Mouse (Mus musculus): ENCODE data around the gene Cd38. TPM values are rescaled to one million over a fixed set of nuclear protein-coding genes. Genes with fewer than 3 reads are reported as not detected.

The Cd38 gene
- total RNA-seq (2014; fragmentation: Nextera tagmentation): not detected in 2 replicates
- total RNA-seq (2017): 0.26 TPM in 1 of 2 replicates, not detected in the other

GRCm38 (mm10) chr5:43868253-43868652 is at the start of gene Cd38:
TSS of gene Cd38 (plus strand) at chr5:43868553.
- ATAC-seq (replicated peaks; ENCODE audit: poor library complexity, severe bottlenecking): no peak

GRCm38 (mm10) chr5:43818695-43819094 is 49.7 kb upstream of the Cd38 start, which contains the start of gene Bst1:
TSS of gene Bst1 (plus strand) at chr5:43818885.
- peak; percentile 96 for ATAC-seq (replicated peaks; ENCODE audit: poor library complexity, severe bottlenecking)

GRCm38 (mm10) chr5:43820785-43821184 is 47.6 kb upstream of the Cd38 start:
- no peak for ATAC-seq (replicated peaks; ENCODE audit: poor library complexity, severe bottlenecking)

GRCm38 (mm10) chr5:43821538-43821937 is 46.8 kb upstream of the Cd38 start, which contains the start of gene Fbxl5:
TSS of gene Fbxl5 (minus strand) at chr5:43821638.
- ATAC-seq (replicated peaks; ENCODE audit: poor library complexity, severe bottlenecking): no peak

- ATAC-seq (replicated peaks; ENCODE audit: poor library complexity, severe bottlenecking): no peak
These were observed 46.2 kb upstream of the Cd38 start for GRCm38 (mm10) chr5:43822199-43822598.

- no peak for ATAC-seq (replicated peaks; ENCODE audit: poor library complexity, severe bottlenecking)
These were observed 45.5 kb upstream of the Cd38 start for GRCm38 (mm10) chr5:43822824-43823223.

GRCm38 (mm10) chr5:43824580-43824979 is 43.8 kb upstream of the Cd38 start:
- peak; percentile 69 for ATAC-seq (replicated peaks; ENCODE audit: poor library complexity, severe bottlenecking)

GRCm38 (mm10) chr5:43826883-43827282 is 41.5 kb upstream of the Cd38 start:
- peak; percentile 93 for ATAC-seq (replicated peaks; ENCODE audit: poor library complexity, severe bottlenecking)

- peak; percentile 10; the same call in 1 of the 2 replicates for ATAC-seq (replicated peaks; ENCODE audit: poor library complexity, severe bottlenecking)
These were observed 41.0 kb upstream of the Cd38 start for GRCm38 (mm10) chr5:43827366-43827765.

- ATAC-seq (replicated peaks; ENCODE audit: poor library complexity, severe bottlenecking): no peak
These were observed 31.8 kb upstream of the Cd38 start for GRCm38 (mm10) chr5:43836590-43836989.

GRCm38 (mm10) chr5:43837372-43837771 is 31.0 kb upstream of the Cd38 start:
- peak; percentile 69 for ATAC-seq (replicated peaks; ENCODE audit: poor library complexity, severe bottlenecking)

- peak; percentile 83 for ATAC-seq (replicated peaks; ENCODE audit: poor library complexity, severe bottlenecking)
These were observed 27.0 kb upstream of the Cd38 start for GRCm38 (mm10) chr5:43841144-43842010.

GRCm38 (mm10) chr5:43842011-43842285 is 26.4 kb upstream of the Cd38 start:
- no peak for ATAC-seq (replicated peaks; ENCODE audit: poor library complexity, severe bottlenecking)

GRCm38 (mm10) chr5:43842576-43843155 is 25.7 kb upstream of the Cd38 start:
- ATAC-seq (replicated peaks; ENCODE audit: poor library complexity, severe bottlenecking): no peak

- no peak for ATAC-seq (replicated peaks; ENCODE audit: poor library complexity, severe bottlenecking)
These were observed 23.3 kb upstream of the Cd38 start for GRCm38 (mm10) chr5:43845083-43845482.

- ATAC-seq (replicated peaks; ENCODE audit: poor library complexity, severe bottlenecking): no peak
These were observed 22.7 kb upstream of the Cd38 start for GRCm38 (mm10) chr5:43845646-43846045.

GRCm38 (mm10) chr5:43846227-43846626 is 22.1 kb upstream of the Cd38 start:
- no peak for ATAC-seq (replicated peaks; ENCODE audit: poor library complexity, severe bottlenecking)

- peak; percentile 58 for ATAC-seq (replicated peaks; ENCODE audit: poor library complexity, severe bottlenecking)
These were observed 20.8 kb upstream of the Cd38 start for GRCm38 (mm10) chr5:43847555-43847954.

- peak; percentile 66 for ATAC-seq (replicated peaks; ENCODE audit: poor library complexity, severe bottlenecking)
These were observed 20.1 kb upstream of the Cd38 start for GRCm38 (mm10) chr5:43848275-43848674.

- ATAC-seq (replicated peaks; ENCODE audit: poor library complexity, severe bottlenecking): peak; percentile 41
These were observed 15.1 kb upstream of the Cd38 start for GRCm38 (mm10) chr5:43853096-43853867.
